Mouse (Mus musculus) E14TG2a.4 (cell line): ENCODE data around the gene Nfxl1.

Experiments
- CTCF ChIP-seq: conservative IDR thresholded peaks from 2 replicates; pipeline ENCODE4 v1.5.1; 2014; ENCODE audit warnings: low read length
- POU5F1 ChIP-seq: IDR thresholded peaks from 2 replicates; pipeline ENCODE4 v1.6.1; 2014; ENCODE audit warnings: low read length, borderline replicate concordance

DNA sequence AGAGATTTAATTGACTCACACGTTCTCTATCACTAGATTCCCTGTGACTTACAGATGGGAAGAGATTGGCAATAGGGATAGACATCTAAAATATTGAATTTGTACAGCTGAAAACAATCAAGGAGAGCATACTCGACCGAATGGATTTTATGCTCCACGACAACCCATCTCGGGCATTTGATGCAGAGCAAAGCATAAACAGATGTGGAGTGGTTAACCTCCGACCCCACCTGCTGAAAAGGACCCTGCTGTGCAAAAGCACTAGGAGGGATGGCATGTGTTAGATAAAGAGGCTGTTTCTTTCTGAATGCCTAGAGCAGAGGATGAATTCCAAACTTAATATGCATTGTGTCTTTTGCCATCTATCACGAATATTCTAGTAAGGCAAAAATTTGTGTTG, 79.0 kb downstream of the Nfxl1 start:
- TF ChIP-seq CTCF (no peak), POU5F1 (no peak)
